Mouse (Mus musculus): ENCODE measurements around the gene Trim63. TPM values are rescaled to one million over a fixed set of nuclear protein-coding genes. Genes with fewer than 3 reads are reported as not detected.

Trim63 gene
- total and polyA plus RNA-seq, 3 experiments = 0.25 to 0.49 TPM; not detected in 1

GRCm38 (mm10) chr4:134351329-134352260 is 36.7 kb downstream of the Trim63 start:
- Histone ChIP-seq H3K4me1 (ENCODE audit: control insufficient read depth in 1 of 2, insufficient read depth in 2 of 2) (peaks cover 27 to 45% of the 10 kb centered on the region in 2 experiments), H3K27me3 (replicated peaks) (no peaks in the 10 kb centered on the region), H3K9me3 (replicated peaks; ENCODE audit: low read length) (peaks cover 9% of the 10 kb centered on the region), H3K9ac (ENCODE audit: insufficient read depth, low read depth) (peak overlapping the region; percentile 45), H3K79me2 (replicated peaks; ENCODE audit: control insufficient read depth, extremely low read depth, insufficient read depth, poor library complexity, severe bottlenecking) (no peaks in the 10 kb centered on the region), H3K36me3 (replicated peaks in 1 of 2; ENCODE audit: control insufficient read depth in 1 of 2, insufficient read depth in 1 of 2, low read length in 1 of 2) (peaks cover 0 to 9% of the 10 kb centered on the region in 2 experiments), H3K4me2 (ENCODE audit: insufficient read depth, low read depth, poor library complexity, severe bottlenecking) (peak overlapping the region; percentile 99), H3K27ac (ENCODE audit: insufficient read depth, low read depth) (peak overlapping the region; percentile 84), H3K4me3 (replicated peaks in 1 of 3; ENCODE audit: low read depth in 2 of 3, low read length in 2 of 3, poor library complexity in 1 of 3) (peak overlapping the region; percentile 61 to 64 (median 64))
- peak; percentile 53 for TF ChIP-seq BHLHE40 (IDR thresholded peaks at IDR 0.05; ENCODE audit: low read depth, low read length)
- 0 out of 2 replicates have a peak, but pooled peaks have one; percentile 33 for TF ChIP-seq ELF1 (IDR thresholded peaks at IDR 0.05; ENCODE audit: low read depth, low read length)
- TF ChIP-seq USF2 (conservative IDR thresholded peaks at IDR 0.05; ENCODE audit: low read depth, low read length) = no peak
- no peak for TF ChIP-seq GABPA (IDR thresholded peaks at IDR 0.05; ENCODE audit: insufficient replicate concordance, low read depth, low read length)
- peak; percentile 93 for TF ChIP-seq CHD2 (IDR thresholded peaks at IDR 0.05; ENCODE audit: low read length)
- TF ChIP-seq ZMIZ1 (IDR thresholded peaks at IDR 0.05; ENCODE audit: low read depth, low read length) = no peak
- peak; percentile 74; the same call in 1 of the 2 replicates for TF ChIP-seq TBP (conservative IDR thresholded peaks at IDR 0.05; ENCODE audit: low read depth, low read length)
- TF ChIP-seq USF1 (IDR thresholded peaks at IDR 0.05; ENCODE audit: low read depth, low read length) = no peak
- no peak for TF ChIP-seq ZKSCAN1 (IDR thresholded peaks at IDR 0.05; ENCODE audit: borderline replicate concordance, low read depth, low read length)
- TF ChIP-seq NRF1 (IDR thresholded peaks at IDR 0.05; ENCODE audit: low read depth, low read length) = peak; percentile 14; the same call in 1 of the 2 replicates
- TF ChIP-seq ETS1 (conservative IDR thresholded peaks at IDR 0.05; ENCODE audit: low read depth, low read length) = peak; percentile 63
- no peak for TF ChIP-seq POLR2AphosphoS2 (IDR thresholded peaks at IDR 0.05; ENCODE audit: low read depth, low read length)
- TF ChIP-seq IRF4 (IDR thresholded peaks at IDR 0.05; ENCODE audit: low read depth, low read length) = peak; percentile 58
- no peak for TF ChIP-seq HCFC1 (IDR thresholded peaks at IDR 0.05; ENCODE audit: low read depth, low read length)
- no peak; the same call in 1 of the 2 replicates for TF ChIP-seq CHD1 (IDR thresholded peaks at IDR 0.05; ENCODE audit: low read depth, low read length)
- no peak for TF ChIP-seq JUND (conservative IDR thresholded peaks at IDR 0.05; ENCODE audit: low read depth, low read length)
- peak; percentile 75 for TF ChIP-seq TCF12 (IDR thresholded peaks at IDR 0.05; ENCODE audit: low read depth, low read length)
- peak; percentile 90 for TF ChIP-seq MXI1 (IDR thresholded peaks at IDR 0.05; ENCODE audit: low read depth, low read length)
- TF ChIP-seq MAFK (IDR thresholded peaks at IDR 0.05; ENCODE audit: insufficient replicate concordance, low read length) = no peak
- no peak for TF ChIP-seq PAX5 (IDR thresholded peaks at IDR 0.05; ENCODE audit: low read length)
- peak; percentile 61 for TF ChIP-seq POLR2A (IDR thresholded peaks at IDR 0.05; ENCODE audit: low read depth, low read length)
- peak; percentile 69; the same call in 1 of the 2 replicates for TF ChIP-seq MEF2A (IDR thresholded peaks at IDR 0.05; ENCODE audit: borderline replicate concordance, low read depth, low read length)
- no peak; the same call in 1 of the 2 replicates for TF ChIP-seq RAD21 (IDR thresholded peaks at IDR 0.05; ENCODE audit: low read depth, low read length)
- TF ChIP-seq MYC (IDR thresholded peaks at IDR 0.05; ENCODE audit: low read depth, low read length) = peak; percentile 98
- no peak for TF ChIP-seq E2F4 (IDR thresholded peaks at IDR 0.05; ENCODE audit: insufficient replicate concordance, low read depth, low read length)
- no peak for TF ChIP-seq SMC3 (IDR thresholded peaks at IDR 0.05; ENCODE audit: low read depth, low read length)
- no peak for TF ChIP-seq CTCF (conservative IDR thresholded peaks at IDR 0.05 in 1 of 2, IDR thresholded peaks at IDR 0.05 in 1 of 2; ENCODE audit: low read depth in 2 of 2, low read length in 2 of 2)
- TF ChIP-seq UBTF (IDR thresholded peaks at IDR 0.05; ENCODE audit: low read depth, low read length) = no peak
- no peak for TF ChIP-seq KAT2A (IDR thresholded peaks at IDR 0.05; ENCODE audit: insufficient replicate concordance, low read length)
- no peak for TF ChIP-seq RCOR1 (conservative IDR thresholded peaks at IDR 0.05; ENCODE audit: low read depth, low read length)
- TF ChIP-seq ZNF384 (IDR thresholded peaks at IDR 0.05; ENCODE audit: low read depth, low read length) = no peak
- peak; percentile 58 for TF ChIP-seq NELFE (IDR thresholded peaks at IDR 0.05; ENCODE audit: low read depth, low read length)
- TF ChIP-seq MAX (IDR thresholded peaks at IDR 0.05; ENCODE audit: low read length) = peak; percentile 98
- peak; percentile 57; the same call in 1 of the 2 replicates for TF ChIP-seq EP300 (IDR thresholded peaks at IDR 0.05; ENCODE audit: low read length)
- TF ChIP-seq JUN (IDR thresholded peaks at IDR 0.05; ENCODE audit: insufficient read depth, low read depth, low read length) = no peak
- TF ChIP-seq SIN3A (IDR thresholded peaks at IDR 0.05; ENCODE audit: low read length) = peak; percentile 79
- no peak for TF ChIP-seq ZC3H11A (IDR thresholded peaks at IDR 0.05; ENCODE audit: low read depth, low read length)
- peak; percentile 37; the same call in 1 of the 2 replicates for TF ChIP-seq MAZ (IDR thresholded peaks at IDR 0.05; ENCODE audit: low read depth, low read length)
- dilution Hi-C loops (cut with MboI; ENCODE audit: extremely low pct_ligation_motif_present, extremely low pct_unique_long_range_greater_than_20kb, low sequenced_read_pairs) (no loop called here), in situ Hi-C loops (cut with MboI; ENCODE audit: low pct_ligation_motif_present, low pct_unique_long_range_greater_than_20kb, low sequenced_read_pairs) (loop anchor here (5.0 kb wide), 1 partner anchor 44 kb away; no protein-coding TSS in a partner anchor)
- DNase-seq (ENCODE audit: extremely low read depth) = peak; percentile 96
